Mouse (Mus musculus): ENCODE results near the gene Olfml3. TPM values are rescaled to one million over a fixed set of nuclear protein-coding genes. Genes with fewer than 3 reads are reported as not detected.

The Olfml3 gene
- polyA plus RNA-seq, 1 experiment from 2014 or later, result 3.3 TPM

DNA sequence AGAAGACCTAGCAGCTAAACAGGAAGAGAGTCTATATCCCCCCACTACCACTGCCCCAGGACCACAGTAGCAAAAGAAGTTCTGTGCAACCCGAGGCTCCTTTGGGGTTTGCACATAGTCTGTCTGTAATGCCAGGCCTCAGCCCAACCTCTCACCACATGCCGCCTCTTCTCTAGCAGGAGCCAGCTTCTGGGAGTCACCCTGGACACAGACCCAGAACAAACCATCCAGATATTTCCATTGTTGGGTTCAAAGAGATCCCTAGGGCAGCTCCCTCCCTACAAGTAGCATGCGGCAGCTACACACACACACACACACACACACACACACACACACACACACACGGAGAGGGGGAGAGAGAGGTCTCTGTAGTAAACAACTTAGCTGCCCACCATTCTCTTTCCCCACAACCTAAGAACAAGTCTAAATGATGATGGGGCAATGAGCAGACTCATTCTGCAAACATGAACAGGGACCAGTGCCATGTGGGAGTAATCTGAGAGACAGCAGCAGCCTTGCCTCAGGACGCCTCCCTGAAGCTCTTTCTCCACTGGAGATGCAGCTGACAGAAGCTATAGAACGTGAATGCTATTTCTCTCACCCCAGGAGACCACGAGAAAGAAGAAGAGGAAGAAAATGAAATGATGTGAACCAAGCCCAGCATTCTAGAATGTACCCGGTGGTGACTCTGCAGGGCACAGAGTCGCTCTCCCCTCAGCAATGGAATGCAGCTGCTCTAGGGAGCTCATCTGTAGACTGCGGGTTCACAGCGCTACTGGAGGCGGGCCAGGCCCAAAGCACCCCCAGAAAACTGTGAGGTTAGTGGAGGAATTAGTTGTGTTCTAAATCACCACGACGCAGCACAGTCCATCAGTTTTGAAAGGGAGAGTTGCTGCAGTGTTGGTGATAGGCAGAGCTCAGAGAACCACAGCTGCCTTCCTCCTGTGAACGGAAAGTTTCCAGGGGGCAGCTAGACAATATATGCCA, 20.7 kb downstream of the Olfml3 start:
- Histone ChIP-seq H3K36me3 (ENCODE audit: control insufficient read depth, insufficient read depth, low read length) (no peaks in the 10 kb centered on the region), H3K27me3 (ENCODE audit: control insufficient read depth, insufficient read depth, low read length) (no peaks in the 10 kb centered on the region), H3K4me2 (ENCODE audit: low read depth, low read length) (no peak overlapping the region), H3K4me3 (ENCODE audit: low read depth, low read length) (no peak overlapping the region), H3K9me3 (ENCODE audit: control insufficient read depth, low read length) (no peaks in the 10 kb centered on the region), H3K9ac (replicated peaks; ENCODE audit: low read depth, low read length) (no peak overlapping the region), H3K27ac (ENCODE audit: low read depth, low read length) (no peak overlapping the region), H3K4me1 (ENCODE audit: control insufficient read depth, insufficient read depth, low read length) (peaks cover 13% of the 10 kb centered on the region)
- no peak for ATAC-seq (ENCODE audit: low read depth)
- WGBS, result 38% methylated on average over 15 of the region's 15 CpGs

DNA sequence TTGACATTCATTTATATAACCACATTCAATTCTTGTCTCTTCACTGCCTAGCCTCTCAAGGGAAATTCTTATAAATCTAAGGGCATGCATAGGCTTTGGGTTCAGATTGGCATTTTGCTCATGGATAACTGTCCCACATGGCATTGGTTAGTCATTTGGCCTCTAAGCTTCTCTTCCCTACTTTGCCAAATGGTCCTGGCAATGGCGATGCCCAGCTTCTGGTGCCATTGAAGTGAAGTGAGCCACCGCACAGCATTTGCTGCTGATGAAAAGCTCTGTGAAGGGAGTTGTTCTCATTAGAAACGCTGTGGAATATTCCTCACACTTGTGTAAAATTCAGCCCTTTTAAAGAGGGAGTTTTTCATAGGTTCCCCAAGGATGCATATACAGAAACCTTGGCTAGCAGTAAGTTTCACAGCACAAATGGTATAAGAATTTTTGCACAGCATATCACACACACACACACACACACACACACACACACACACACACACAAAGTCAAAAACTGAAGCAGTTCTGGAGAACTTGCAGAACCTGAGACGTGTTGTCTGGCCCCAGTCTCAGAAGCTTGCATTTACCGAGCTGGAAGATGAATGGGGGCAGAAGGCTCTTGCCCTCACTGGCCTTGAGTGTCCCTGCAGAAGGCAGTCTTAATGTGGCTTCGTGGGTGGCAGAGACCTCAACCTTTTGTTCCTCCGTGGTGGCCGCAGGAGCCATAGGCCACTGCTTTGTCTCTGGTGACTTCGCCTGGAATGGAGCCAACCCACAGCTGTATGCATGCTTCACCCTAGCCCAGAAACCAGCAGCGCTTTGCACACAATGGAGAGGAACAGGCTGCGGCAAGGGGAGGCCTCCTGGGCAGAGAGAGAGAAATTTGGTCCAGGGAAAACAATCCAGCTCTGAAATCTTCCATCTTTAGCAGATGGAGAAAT, 21.8 kb downstream of the Olfml3 start:
- Histone ChIP-seq H3K27me3 (ENCODE audit: control insufficient read depth, insufficient read depth, low read length) (no peaks in the 10 kb centered on the region), H3K4me2 (ENCODE audit: low read depth, low read length) (no peak overlapping the region), H3K9ac (replicated peaks; ENCODE audit: low read depth, low read length) (no peak overlapping the region), H3K36me3 (ENCODE audit: control insufficient read depth, insufficient read depth, low read length) (no peaks in the 10 kb centered on the region), H3K27ac (ENCODE audit: low read depth, low read length) (no peak overlapping the region), H3K9me3 (ENCODE audit: control insufficient read depth, low read length) (no peaks in the 10 kb centered on the region), H3K4me1 (ENCODE audit: control insufficient read depth, insufficient read depth, low read length) (peaks cover 13% of the 10 kb centered on the region), H3K4me3 (ENCODE audit: low read depth, low read length) (no peak overlapping the region)
- WGBS, result 22% methylated on average over 11 of the region's 11 CpGs
- ATAC-seq (ENCODE audit: low read depth), result peak; percentile 44; the same call in 1 of the 2 replicates

DNA sequence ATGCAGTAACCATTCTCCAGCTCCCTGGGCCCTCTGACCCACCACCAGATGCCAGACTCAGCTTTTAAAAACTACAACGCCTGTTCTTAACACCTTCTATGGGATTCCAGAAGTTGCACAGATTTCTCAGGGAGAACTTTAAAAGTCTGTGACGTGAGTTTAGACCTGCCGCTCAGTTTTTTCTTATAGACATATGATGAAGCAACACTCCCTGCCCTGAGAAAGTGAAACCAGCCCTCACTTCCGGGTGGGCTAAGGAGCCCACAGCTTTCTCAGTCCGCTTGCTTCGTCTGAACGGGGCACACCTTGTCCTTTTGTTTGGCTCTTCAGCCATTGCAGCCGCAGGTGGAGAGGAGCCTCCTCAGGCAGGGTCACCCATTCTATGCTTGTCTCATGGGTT, 22.9 kb downstream of the Olfml3 start:
- Histone ChIP-seq H3K27me3 (ENCODE audit: control insufficient read depth, insufficient read depth, low read length) (no peaks in the 10 kb centered on the region), H3K36me3 (ENCODE audit: control insufficient read depth, insufficient read depth, low read length) (no peaks in the 10 kb centered on the region), H3K9me3 (ENCODE audit: control insufficient read depth, low read length) (no peaks in the 10 kb centered on the region), H3K4me2 (ENCODE audit: low read depth, low read length) (no peak overlapping the region), H3K4me1 (ENCODE audit: control insufficient read depth, insufficient read depth, low read length) (peaks cover 13% of the 10 kb centered on the region), H3K27ac (ENCODE audit: low read depth, low read length) (no peak overlapping the region), H3K4me3 (ENCODE audit: low read depth, low read length) (no peak overlapping the region), H3K9ac (replicated peaks; ENCODE audit: low read depth, low read length) (no peak overlapping the region)
- WGBS, result 94% methylated on average over 8 of the region's 8 CpGs
- no peak for ATAC-seq (ENCODE audit: low read depth)

DNA sequence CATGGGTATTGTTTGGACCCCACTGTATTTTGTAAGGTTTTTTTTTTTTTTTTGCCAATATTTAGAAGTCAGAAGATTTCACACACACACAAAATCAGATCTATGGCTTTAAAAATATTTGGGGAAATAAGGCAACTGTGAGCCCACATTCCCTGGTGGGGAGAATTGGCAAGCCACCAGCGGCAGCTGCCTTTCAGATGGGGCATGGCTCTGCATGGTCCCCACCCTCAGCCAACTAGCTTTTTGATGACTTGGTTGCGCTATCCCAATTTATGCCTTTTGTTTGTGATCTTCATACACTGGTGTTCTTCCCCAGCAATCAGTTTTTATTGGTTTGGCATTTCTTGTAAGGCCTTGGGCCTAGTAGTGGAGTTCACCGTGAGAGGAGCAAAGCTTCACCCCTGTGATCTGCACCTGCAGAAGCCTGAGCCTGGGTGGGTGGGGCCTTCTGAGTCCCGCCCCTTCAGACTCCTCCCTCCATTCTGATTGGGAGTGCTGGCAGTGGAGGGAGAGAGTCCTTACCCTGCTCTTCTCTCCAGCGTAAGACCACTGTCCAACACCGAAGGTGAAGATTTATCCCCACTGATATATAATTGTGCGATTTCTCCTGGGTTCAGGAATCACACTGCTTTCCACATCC, 23.4 kb downstream of the Olfml3 start:
- Histone ChIP-seq H3K4me2 (ENCODE audit: low read depth, low read length) (no peak overlapping the region), H3K27me3 (ENCODE audit: control insufficient read depth, insufficient read depth, low read length) (no peaks in the 10 kb centered on the region), H3K9me3 (ENCODE audit: control insufficient read depth, low read length) (no peaks in the 10 kb centered on the region), H3K27ac (ENCODE audit: low read depth, low read length) (no peak overlapping the region), H3K9ac (replicated peaks; ENCODE audit: low read depth, low read length) (no peak overlapping the region), H3K36me3 (ENCODE audit: control insufficient read depth, insufficient read depth, low read length) (no peaks in the 10 kb centered on the region), H3K4me1 (ENCODE audit: control insufficient read depth, insufficient read depth, low read length) (peaks cover 13% of the 10 kb centered on the region), H3K4me3 (ENCODE audit: low read depth, low read length) (no peak overlapping the region)
- 64% methylated on average over 7 of the region's 7 CpGs for WGBS
- ATAC-seq (ENCODE audit: low read depth), result no peak

DNA sequence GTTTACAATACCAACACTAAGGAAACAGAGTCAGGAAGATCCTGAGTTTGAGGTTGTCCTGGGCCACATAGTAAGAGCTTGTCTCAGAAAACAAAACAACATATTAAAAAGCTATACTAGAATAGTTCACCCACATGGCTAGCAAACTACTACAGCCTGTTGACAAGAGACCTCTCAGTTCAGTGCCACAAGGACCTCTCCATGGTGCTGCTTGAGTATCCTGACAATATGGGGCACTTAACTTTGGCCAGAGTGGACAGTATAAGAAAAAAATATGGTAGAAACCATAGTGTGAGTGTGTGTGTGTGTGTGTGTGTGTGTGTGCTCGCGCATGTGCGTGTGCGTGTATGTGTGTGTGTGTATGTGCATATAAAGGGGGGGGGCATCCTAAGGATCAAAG, 25.6 kb downstream of the Olfml3 start:
- H3K4me1 ChIP-seq (ENCODE audit: control insufficient read depth, insufficient read depth, low read length), result peaks cover 11% of the 10 kb centered on the region
- no peak for ATAC-seq (ENCODE audit: low read depth)
- H3K27ac ChIP-seq (ENCODE audit: low read depth, low read length), result no peak overlapping the region
- 100% methylated on average over 4 of the region's 4 CpGs for WGBS
- no peak overlapping the region for H3K9ac ChIP-seq (replicated peaks; ENCODE audit: low read depth, low read length)
- H3K4me2 ChIP-seq (ENCODE audit: low read depth, low read length), result no peak overlapping the region
- H3K27me3 ChIP-seq (ENCODE audit: control insufficient read depth, insufficient read depth, low read length), result no peaks in the 10 kb centered on the region
- no peak overlapping the region for H3K4me3 ChIP-seq (ENCODE audit: low read depth, low read length)
- no peaks in the 10 kb centered on the region for H3K36me3 ChIP-seq (ENCODE audit: control insufficient read depth, insufficient read depth, low read length)
- no peaks in the 10 kb centered on the region for H3K9me3 ChIP-seq (ENCODE audit: control insufficient read depth, low read length)

DNA sequence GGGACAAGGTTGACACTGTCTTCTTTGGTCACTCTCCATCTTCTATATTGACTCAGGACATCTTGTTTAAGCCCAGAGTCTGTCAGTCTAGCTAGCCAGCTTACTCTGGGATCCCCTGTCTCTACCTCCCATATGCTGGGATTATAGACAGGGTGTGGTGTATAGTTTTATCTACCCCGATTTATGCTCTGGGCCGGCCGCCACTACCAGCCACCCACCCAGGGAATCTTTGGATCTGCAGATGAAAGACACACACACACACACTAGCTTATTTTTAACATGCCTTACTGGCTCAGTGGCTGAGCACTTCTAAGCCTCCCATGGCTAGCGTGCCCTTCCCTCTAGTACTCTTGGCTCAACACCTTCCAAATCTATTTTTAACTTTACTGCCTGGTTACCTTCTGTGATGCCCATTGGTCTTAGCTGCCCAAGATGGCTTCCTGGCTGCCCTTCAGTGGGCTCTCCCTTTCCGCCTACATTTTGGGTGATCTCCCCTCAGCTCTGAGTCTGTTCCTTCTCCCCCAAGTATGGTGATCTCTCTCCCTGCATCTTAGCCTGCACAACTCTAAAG, 28.2 kb downstream of the Olfml3 start:
- Histone ChIP-seq H3K27ac (ENCODE audit: low read depth, low read length) (no peak overlapping the region), H3K27me3 (ENCODE audit: control insufficient read depth, insufficient read depth, low read length) (no peaks in the 10 kb centered on the region), H3K36me3 (ENCODE audit: control insufficient read depth, insufficient read depth, low read length) (no peaks in the 10 kb centered on the region), H3K9ac (replicated peaks; ENCODE audit: low read depth, low read length) (no peak overlapping the region), H3K9me3 (ENCODE audit: control insufficient read depth, low read length) (no peaks in the 10 kb centered on the region), H3K4me1 (ENCODE audit: control insufficient read depth, insufficient read depth, low read length) (no peaks in the 10 kb centered on the region), H3K4me2 (ENCODE audit: low read depth, low read length) (no peak overlapping the region), H3K4me3 (ENCODE audit: low read depth, low read length) (no peak overlapping the region)
- no peak for ATAC-seq (ENCODE audit: low read depth)
- WGBS, result 99% methylated on average over 5 of the region's 5 CpGs

DNA sequence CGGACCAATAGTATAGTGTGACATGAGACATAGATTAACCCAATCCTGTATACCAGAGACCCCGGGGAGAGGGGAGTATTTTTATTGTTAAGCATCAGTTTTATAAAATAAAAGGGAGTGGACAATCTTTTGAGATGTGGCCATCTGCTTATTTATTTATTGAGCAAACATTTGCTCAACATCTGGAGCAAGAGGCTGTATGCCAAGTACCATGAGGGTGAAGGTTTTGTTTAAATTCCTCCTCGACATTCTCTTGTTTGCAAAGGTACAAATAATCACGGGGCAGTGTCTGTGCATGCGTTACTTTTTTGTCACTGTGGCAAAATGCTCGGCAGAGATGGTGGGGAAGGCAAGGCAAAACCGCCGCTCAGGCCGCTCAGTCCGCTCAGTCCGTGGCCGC, 32.4 kb downstream of the Olfml3 start:
- no peak overlapping the region for H3K27ac ChIP-seq (ENCODE audit: low read depth, low read length)
- H3K9me3 ChIP-seq (ENCODE audit: control insufficient read depth, low read length), result no peaks in the 10 kb centered on the region
- H3K9ac ChIP-seq (replicated peaks; ENCODE audit: low read depth, low read length), result no peak overlapping the region
- H3K36me3 ChIP-seq (ENCODE audit: control insufficient read depth, insufficient read depth, low read length), result no peaks in the 10 kb centered on the region
- no peaks in the 10 kb centered on the region for H3K27me3 ChIP-seq (ENCODE audit: control insufficient read depth, insufficient read depth, low read length)
- no peaks in the 10 kb centered on the region for H3K4me1 ChIP-seq (ENCODE audit: control insufficient read depth, insufficient read depth, low read length)
- no peak overlapping the region for H3K4me2 ChIP-seq (ENCODE audit: low read depth, low read length)
- ATAC-seq (ENCODE audit: low read depth), result no peak
- 88% methylated on average over 12 of the region's 12 CpGs for WGBS
- H3K4me3 ChIP-seq (ENCODE audit: low read depth, low read length), result no peak overlapping the region

DNA sequence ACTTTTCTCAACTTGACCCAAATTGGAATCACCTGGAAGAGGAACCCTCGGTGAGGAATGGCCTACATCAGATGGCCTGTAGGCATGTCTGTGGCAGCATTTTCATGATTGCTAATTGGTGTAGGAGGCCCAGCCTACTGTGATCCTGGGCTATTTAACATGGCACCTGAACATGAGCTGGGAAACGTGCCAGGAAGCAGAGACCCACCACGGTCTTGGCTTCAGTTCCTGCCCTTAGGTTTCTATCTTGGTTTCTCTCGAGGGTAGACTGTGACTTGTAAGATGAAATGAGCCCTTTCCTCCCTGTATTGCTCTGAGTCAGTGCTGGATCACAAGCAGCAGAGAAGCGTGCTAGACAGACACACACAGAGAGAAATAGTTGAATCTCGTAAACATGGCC, 33.1 kb downstream of the Olfml3 start:
- Histone ChIP-seq H3K4me1 (ENCODE audit: control insufficient read depth, insufficient read depth, low read length) (no peaks in the 10 kb centered on the region), H3K27me3 (ENCODE audit: control insufficient read depth, insufficient read depth, low read length) (no peaks in the 10 kb centered on the region), H3K4me3 (ENCODE audit: low read depth, low read length) (no peak overlapping the region), H3K27ac (ENCODE audit: low read depth, low read length) (no peak overlapping the region), H3K36me3 (ENCODE audit: control insufficient read depth, insufficient read depth, low read length) (no peaks in the 10 kb centered on the region), H3K9me3 (ENCODE audit: control insufficient read depth, low read length) (no peaks in the 10 kb centered on the region), H3K9ac (replicated peaks; ENCODE audit: low read depth, low read length) (no peak overlapping the region), H3K4me2 (ENCODE audit: low read depth, low read length) (no peak overlapping the region)
- WGBS, result 74% methylated on average over 6 of the region's 6 CpGs
- no peak for ATAC-seq (ENCODE audit: low read depth)
